Mouse (Mus musculus) kidney, embryonic 14.5 days (tissue): ENCODE data around the gene Proser2. TPM values are rescaled to one million over a fixed set of nuclear protein-coding genes. Genes with fewer than 3 reads are reported as not detected.
"Not testable (repeated sequence)": the region's sequence is repeated elsewhere in the genome, so short reads cannot be mapped to it uniquely, and the experiment has no call there.

Source experiments
- ATAC-seq: fragments of 200-750 bp; cut with Nextera tagmentation; 2 replicates; pipeline ENCODE4 v1.8.0; 2017; ENCODE audit warnings: moderate number of reproducible peaks, mild to moderate bottlenecking, moderate TSS enrichment, moderate library complexity; ENCODE audit not compliant: low FRiP score, low TSS enrichment
- H3K27ac ChIP-seq: fragments of 300-500 bp; sonication (generic); 2 replicates; pipeline ENCODE4 v1.5.1; 2014; ENCODE audit warnings: low read depth, mild to moderate bottlenecking, low read length, moderate library complexity, mixed read lengths
- H3K27me3 ChIP-seq: fragments of 300-500 bp; sonication (generic); 2 replicates; pipeline ENCODE4 v1.6.1; 2014; ENCODE audit warnings: mild to moderate bottlenecking, low read length; ENCODE audit not compliant: control insufficient read depth, insufficient read depth
- H3K36me3 ChIP-seq: fragments of 300-500 bp; sonication (generic); 2 replicates; pipeline ENCODE4 v1.6.1; 2014; ENCODE audit warnings: low read length, mixed read lengths; ENCODE audit not compliant: control insufficient read depth, insufficient read depth
- H3K4me1 ChIP-seq: fragments of 300-500 bp; sonication (generic); 2 replicates; pipeline ENCODE4 v1.6.1; 2014; ENCODE audit warnings: low read length, mixed read lengths; ENCODE audit not compliant: control insufficient read depth, insufficient read depth
- H3K4me2 ChIP-seq: fragments of 300-500 bp; sonication (generic); replicated peaks from 2 replicates; pipeline ENCODE4 v1.6.1; 2014; ENCODE audit warnings: low read depth, mild to moderate bottlenecking, low read length
- H3K4me3 ChIP-seq: fragments of 300-500 bp; sonication (generic); 2 replicates; pipeline ENCODE4 v1.5.1; 2014; ENCODE audit warnings: mild to moderate bottlenecking, low read length
- H3K9ac ChIP-seq: fragments of 300-500 bp; sonication (generic); 2 replicates; pipeline ENCODE4 v1.6.1; 2014; ENCODE audit warnings: low read depth, mild to moderate bottlenecking, low read length, moderate library complexity
- H3K9me3 ChIP-seq: fragments of 300-500 bp; sonication (generic); 2 replicates; pipeline ENCODE4 v1.6.1; 2016; ENCODE audit warnings: low read length; ENCODE audit not compliant: control insufficient read depth
- WGBS: fragments of 180-500 bp; shearing (Covaris S2); extraction: QIAGEN DNeasy Blood & Tissue Kit; methylation state at CpG from one replicate; pipeline ENCODE4 v1.1.7; 2014; 5-methylcytosine and 5-hydroxymethylcytosine counted together
- polyA plus RNA-seq: library from polyadenylated mRNA; unstranded; fragments of >200 nt; fragmentation: Nextera tagmentation; extraction: Ambion mirVana; gene quantifications from 2 replicates; pipeline ENCODE4 v1.2.1, GENCODE M21; 2014

Gene Proser2
- polyA plus RNA-seq, 1 experiment from 2014 or later = 11.3 TPM

DNA sequence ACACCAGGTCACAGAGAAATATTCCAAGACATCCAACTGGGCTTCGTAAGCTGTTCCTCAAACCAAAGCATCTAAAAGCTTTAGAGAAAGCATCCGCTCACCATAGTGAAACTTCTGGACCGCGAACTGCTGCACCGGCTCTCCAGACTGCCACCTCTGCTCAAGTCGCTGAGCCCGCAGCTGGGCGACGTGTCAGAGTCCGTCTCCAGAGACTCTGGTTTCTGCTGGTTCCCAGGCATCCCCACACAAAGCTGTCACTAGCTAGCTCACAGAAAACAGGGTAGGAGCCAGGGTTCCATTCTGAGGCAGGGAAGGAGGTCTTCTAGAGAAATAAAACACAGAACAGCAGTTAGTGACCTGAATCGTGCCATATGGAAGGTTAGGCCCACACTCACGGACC is 16.2 kb downstream of the Proser2 start:
- Histone ChIP-seq H3K27ac (no peak overlapping the region), H3K9me3 (no peaks in the 10 kb centered on the region), H3K4me2 (no peak overlapping the region), H3K4me3 (no peak overlapping the region), H3K9ac (no peak overlapping the region), H3K36me3 (no peaks in the 10 kb centered on the region), H3K4me1 (0 out of 2 replicates have a peak, but pooled peaks cover 3% of the 10 kb centered on the region), H3K27me3 (no peaks in the 10 kb centered on the region)
- WGBS = 62% methylated on average over 12 of the region's 12 CpGs
- ATAC-seq = no peak

DNA sequence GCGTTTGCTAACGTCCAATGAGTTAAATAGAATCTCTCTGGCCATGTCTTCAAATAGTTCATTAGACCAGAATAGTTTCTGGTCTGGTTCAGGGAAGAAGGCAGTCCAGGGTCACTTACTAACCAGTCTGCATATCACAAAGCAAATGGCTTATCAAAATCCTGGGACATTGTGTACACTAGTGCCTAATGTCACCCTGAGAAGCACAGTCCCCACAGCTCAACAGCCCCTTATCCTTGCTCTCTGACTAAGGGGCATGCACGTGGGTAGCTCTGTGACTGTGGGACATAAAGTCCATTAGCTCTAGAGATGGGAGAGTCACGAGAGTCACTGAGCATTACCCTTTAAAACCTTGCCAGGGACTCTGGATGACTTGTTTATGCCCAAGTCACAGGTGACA is 17.4 kb downstream of the Proser2 start:
- whole genome bisulfite sequencing = 82% methylated on average over 4 of the region's 4 CpGs
- Histone ChIP-seq H3K36me3 (no peaks in the 10 kb centered on the region), H3K27me3 (no peaks in the 10 kb centered on the region), H3K4me2 (no peak overlapping the region), H3K27ac (no peak overlapping the region), H3K9me3 (no peaks in the 10 kb centered on the region), H3K4me1 (0 out of 2 replicates have a peak, but pooled peaks cover 3% of the 10 kb centered on the region), H3K9ac (no peak overlapping the region), H3K4me3 (no peak overlapping the region)
- ATAC-seq = no peak

- no peak overlapping the region for H3K4me3 ChIP-seq
- no peak overlapping the region for H3K9ac ChIP-seq
- ATAC-seq = no peak
- H3K27me3 ChIP-seq = peaks cover 10% of the 10 kb centered on the region
- peaks cover 5% of the 10 kb centered on the region; the same call in 1 of the 2 replicates for H3K4me1 ChIP-seq
- 88% methylated on average over 2 of the region's 2 CpGs for WGBS
- no peak overlapping the region for H3K4me2 ChIP-seq
- no peaks in the 10 kb centered on the region for H3K36me3 ChIP-seq
- H3K9me3 ChIP-seq = no peaks in the 10 kb centered on the region
- no peak overlapping the region for H3K27ac ChIP-seq
Observed at GRCm38 (mm10) chr2:6105437-6105836, 24.6 kb downstream of the Proser2 start.

DNA sequence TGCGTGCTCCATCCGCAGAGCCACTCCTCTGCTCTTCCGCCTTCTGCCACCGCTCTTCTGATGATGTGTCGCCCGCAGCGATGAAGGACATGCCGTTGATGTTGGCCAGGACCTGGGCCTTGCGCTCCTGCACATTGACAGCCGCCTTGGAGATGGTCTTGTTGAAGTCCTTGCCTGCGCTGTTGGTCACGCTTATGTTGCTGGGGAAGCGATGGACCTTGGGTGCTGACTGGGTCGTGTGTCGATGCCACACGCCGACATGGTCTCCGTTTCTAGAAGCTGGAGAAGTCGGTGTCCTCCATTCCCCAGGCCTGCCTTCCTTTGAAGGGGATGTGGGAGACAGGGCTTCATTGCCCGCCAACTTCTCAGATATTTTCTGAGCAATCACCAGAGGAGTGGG is 29.3 kb downstream of the Proser2 start:
- 41% methylated on average over 20 of the region's 20 CpGs for WGBS
- Histone ChIP-seq H3K27me3 (peaks cover 10% of the 10 kb centered on the region), H3K4me2 (peak overlapping the region; percentile 82), H3K36me3 (no peaks in the 10 kb centered on the region), H3K4me1 (peaks cover 5% of the 10 kb centered on the region; the same call in 1 of the 2 replicates), H3K4me3 (peak overlapping the region; percentile 36), H3K9me3 (no peaks in the 10 kb centered on the region), H3K9ac (peak overlapping the region; percentile 14; the same call in 1 of the 2 replicates), H3K27ac (no peak overlapping the region)
- ATAC-seq = peak; percentile 33

DNA sequence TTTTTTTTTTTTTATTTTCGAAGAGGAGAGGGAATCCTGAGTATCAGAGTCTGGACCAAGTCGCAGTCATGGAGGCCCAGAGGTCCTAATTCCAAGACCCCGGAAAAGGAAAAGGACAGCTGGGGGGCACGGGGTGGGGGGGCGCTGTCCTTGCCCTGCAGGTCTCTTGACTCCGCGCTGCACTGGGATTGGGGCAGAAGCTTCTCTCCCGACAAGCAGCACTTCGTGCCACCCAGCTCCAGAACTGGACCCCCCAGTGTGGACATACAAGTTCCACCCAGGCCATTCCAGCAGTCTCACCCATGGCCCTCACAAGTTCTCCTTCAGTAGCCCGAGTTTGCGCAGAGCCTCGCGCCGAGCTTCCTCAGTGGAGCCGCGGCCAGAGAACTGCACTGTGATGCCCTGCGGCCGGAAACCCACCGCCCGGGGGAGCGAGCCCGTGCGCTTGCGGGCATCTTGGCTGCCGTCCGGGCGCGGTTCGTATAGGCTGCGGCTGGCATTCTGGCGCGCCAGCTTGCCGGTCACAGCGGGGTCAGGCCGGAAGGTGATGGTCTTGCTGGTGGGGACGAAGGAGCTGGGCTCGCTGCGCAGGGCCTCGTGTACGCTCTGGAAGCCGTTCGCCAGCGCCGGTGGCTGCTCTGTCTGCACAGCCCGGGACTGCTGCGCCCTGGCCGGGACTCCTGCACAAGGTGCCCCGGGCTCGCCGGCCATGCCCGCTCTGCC is 29.8 kb downstream of the Proser2 start:
- no peak overlapping the region for H3K27ac ChIP-seq
- peak; percentile 84 for ATAC-seq
- H3K9me3 ChIP-seq = no peaks in the 10 kb centered on the region
- 11% methylated on average over 46 of the region's 51 CpGs for WGBS
- peak overlapping the region; percentile 14 for H3K9ac ChIP-seq
- peaks cover 5% of the 10 kb centered on the region; the same call in 1 of the 2 replicates for H3K4me1 ChIP-seq
- H3K27me3 ChIP-seq = peaks cover 10% of the 10 kb centered on the region
- H3K36me3 ChIP-seq = no peaks in the 10 kb centered on the region
- peak overlapping the region; percentile 82 for H3K4me2 ChIP-seq
- H3K4me3 ChIP-seq = peak overlapping the region; percentile 36

DNA sequence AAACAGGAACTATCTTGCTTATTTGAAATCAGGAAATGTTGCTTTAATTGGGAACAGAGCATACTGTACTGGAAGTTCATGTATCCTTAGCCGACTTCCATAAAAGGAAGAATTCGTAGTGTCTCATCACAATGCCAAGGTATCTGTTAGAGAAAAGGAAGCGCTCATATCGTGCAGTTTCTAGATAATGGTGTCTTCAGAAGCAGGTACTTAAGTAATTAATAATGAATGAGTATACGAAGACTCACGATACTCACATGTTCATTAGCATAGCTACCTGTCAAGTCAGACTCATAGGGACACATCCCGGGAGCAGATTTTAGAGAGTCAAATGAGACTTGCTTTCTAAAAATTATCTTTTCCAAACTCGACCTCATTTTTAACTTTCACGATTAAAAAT is 30.6 kb downstream of the Proser2 start:
- H3K4me3 ChIP-seq = no peak overlapping the region
- H3K4me2 ChIP-seq = no peak overlapping the region
- peaks cover 5% of the 10 kb centered on the region; the same call in 1 of the 2 replicates for H3K4me1 ChIP-seq
- 86% methylated on average over 9 of the region's 9 CpGs for WGBS
- no peak overlapping the region for H3K27ac ChIP-seq
- no peak overlapping the region for H3K9ac ChIP-seq
- no peaks in the 10 kb centered on the region for H3K9me3 ChIP-seq
- H3K36me3 ChIP-seq = no peaks in the 10 kb centered on the region
- ATAC-seq = no peak
- H3K27me3 ChIP-seq = peaks cover 10% of the 10 kb centered on the region

GRCm38 (mm10) chr2:6098924-6099323 is 31.1 kb downstream of the Proser2 start:
- H3K36me3 ChIP-seq = no peaks in the 10 kb centered on the region
- no peak overlapping the region for H3K27ac ChIP-seq
- no peak overlapping the region for H3K4me3 ChIP-seq
- WGBS = 38% methylated on average over 6 of the region's 6 CpGs
- no peak for ATAC-seq
- H3K4me2 ChIP-seq = no peak overlapping the region
- peaks cover 5% of the 10 kb centered on the region; the same call in 1 of the 2 replicates for H3K4me1 ChIP-seq
- no peak overlapping the region for H3K9ac ChIP-seq
- H3K27me3 ChIP-seq = peaks cover 10% of the 10 kb centered on the region
- no peaks in the 10 kb centered on the region for H3K9me3 ChIP-seq

GRCm38 (mm10) chr2:6097113-6097716 is 32.8 kb downstream of the Proser2 start:
- H3K4me1 ChIP-seq = peaks cover 5% of the 10 kb centered on the region; the same call in 1 of the 2 replicates
- ATAC-seq = no peak
- no peaks in the 10 kb centered on the region for H3K9me3 ChIP-seq
- H3K9ac ChIP-seq = no peak overlapping the region
- no peaks in the 10 kb centered on the region for H3K36me3 ChIP-seq
- 68% methylated on average over 7 of the region's 7 CpGs for WGBS
- peaks cover 10% of the 10 kb centered on the region for H3K27me3 ChIP-seq
- no peak overlapping the region for H3K4me3 ChIP-seq
- H3K27ac ChIP-seq = no peak overlapping the region
- no peak overlapping the region for H3K4me2 ChIP-seq

DNA sequence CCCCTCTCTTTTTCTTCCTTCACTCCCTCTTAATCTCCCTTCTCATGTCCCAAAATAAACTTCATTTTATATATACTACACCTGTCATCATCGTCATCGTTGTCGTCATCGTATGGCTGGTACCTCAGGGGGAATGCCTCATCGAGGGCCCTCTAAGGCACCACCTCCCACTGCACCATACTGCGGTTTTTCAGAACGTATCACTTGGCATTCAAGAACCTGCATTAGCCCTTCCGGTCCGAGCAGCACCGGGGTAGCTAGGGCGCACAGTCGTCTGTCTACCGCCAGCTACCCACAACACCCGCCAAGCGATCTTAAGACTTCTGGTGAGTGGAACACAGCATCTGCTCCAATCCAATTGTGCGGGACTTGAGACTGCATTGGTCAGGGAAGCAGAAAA is 40.1 kb downstream of the Proser2 start:
- not testable (repeated sequence) for H3K9ac ChIP-seq, H3K27ac ChIP-seq, ATAC-seq, H3K36me3 ChIP-seq, H3K4me1 ChIP-seq, H3K4me3 ChIP-seq, H3K9me3 ChIP-seq, H3K27me3 ChIP-seq, H3K4me2 ChIP-seq
- WGBS = 91% methylated on average over 16 of the region's 16 CpGs
